Mouse (Mus musculus): ENCODE measurements around the gene Hlcs.

DNA sequence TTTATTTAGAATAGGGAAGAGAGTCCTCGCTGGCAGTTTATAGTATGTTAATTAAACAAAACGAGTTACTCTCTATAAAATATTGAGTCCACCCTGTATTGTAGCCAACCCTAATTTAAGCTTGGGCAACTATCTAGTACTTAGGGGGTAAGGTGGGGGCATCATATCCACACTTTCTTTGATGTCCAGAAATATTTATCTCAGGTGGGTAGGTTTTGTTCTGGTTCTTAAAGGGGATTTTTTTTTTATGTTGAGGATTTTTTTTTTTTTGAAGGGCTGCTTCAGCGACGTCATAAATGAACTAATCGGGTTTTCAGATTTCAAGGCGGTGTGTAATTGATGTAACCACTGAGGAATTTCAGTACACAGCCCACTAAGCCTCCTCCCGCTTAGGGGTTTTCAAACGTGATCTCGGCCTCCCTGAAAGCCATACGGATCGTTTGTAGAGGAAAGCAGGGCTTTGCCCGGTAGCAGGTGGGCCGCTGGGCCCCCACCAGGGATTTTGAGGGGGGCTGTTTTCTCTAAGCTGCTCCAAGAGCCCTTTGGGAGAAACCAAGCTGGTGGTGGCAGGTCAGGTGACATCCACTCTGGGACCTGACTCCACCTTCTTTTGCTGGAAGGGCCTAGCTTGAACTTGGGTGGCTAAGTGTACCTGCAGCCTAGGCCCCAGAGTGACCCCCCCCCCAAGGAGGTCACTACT lies 233.4 kb downstream of the Hlcs start:
- TF ChIP-seq CTCF (IDR thresholded peaks at IDR 0.05; ENCODE audit: control insufficient read depth, insufficient read depth, low read length), result no peak
- TF ChIP-seq POLR2A (IDR thresholded peaks at IDR 0.05; ENCODE audit: borderline replicate concordance, control insufficient read depth, low read depth, low read length), result no peak

Data from bone marrow, adult 2 months (tissue).